Mouse (Mus musculus) layer of hippocampus, postnatal 10 days (tissue): Measurements from ENCODE around the gene Slc25a3. TPM values are rescaled to one million over a fixed set of nuclear protein-coding genes. Genes with fewer than 3 reads are reported as not detected.

Source experiments
- DNase-seq, 2 experiments: peaks; one replicate each; pipeline ENCODE4 v3.0.0; 2021; ENCODE audit warnings: low spot score in 2 of 2
- total RNA-seq, 2 experiments: library from RNA; stranded (reverse); gene quantifications; 2 replicates each; pipeline ENCODE4 v1.2.3; 2021

Slc25a3 gene
- total RNA-seq, 2 experiments from 2014 or later, result 544 to 545 TPM

DNA sequence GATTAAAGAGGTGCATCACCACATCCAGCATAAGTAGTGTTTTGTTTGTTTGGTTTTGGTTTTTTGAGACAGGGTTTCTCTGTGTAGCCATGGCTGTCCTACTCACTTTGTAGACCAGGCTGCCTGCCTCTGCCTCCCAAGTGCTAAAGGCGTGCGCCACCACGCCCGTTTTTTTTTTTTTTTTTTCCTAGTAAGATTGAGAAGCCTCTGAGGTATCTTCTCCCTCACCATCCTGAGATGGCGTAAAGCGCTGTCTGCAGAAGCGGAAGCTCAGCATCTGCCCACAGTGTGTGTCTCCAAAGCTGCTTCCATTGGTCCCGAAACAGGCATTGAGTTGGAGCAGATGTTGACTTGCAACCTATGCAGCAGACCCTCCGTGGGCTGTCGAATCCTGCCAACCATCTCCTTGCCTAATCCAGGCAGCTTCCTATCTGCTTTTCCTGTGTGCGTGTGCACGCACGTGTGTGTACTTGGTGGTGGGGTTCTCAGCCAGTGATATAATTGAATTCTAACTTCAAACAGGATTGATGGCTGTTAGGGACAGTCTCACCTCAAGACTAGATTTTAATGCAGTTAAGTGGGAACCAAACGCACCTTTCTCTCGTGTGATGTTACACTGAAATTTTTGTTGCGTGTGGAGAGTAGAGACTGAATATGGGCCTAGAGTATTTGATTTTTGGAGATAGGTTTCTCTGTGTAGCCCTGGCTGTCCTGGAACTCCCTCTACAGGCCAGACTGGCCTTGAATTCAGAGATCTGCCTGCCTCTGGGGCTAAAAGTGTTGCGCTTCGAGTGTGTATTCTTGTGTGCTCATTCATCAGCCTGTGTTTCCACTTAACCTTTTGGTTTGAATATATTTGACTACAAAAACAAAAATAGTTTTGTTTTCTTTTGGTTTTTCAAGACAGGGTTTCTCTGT, 19.7 kb upstream of the Slc25a3 start:
- DNase-seq, result no peak

DNA sequence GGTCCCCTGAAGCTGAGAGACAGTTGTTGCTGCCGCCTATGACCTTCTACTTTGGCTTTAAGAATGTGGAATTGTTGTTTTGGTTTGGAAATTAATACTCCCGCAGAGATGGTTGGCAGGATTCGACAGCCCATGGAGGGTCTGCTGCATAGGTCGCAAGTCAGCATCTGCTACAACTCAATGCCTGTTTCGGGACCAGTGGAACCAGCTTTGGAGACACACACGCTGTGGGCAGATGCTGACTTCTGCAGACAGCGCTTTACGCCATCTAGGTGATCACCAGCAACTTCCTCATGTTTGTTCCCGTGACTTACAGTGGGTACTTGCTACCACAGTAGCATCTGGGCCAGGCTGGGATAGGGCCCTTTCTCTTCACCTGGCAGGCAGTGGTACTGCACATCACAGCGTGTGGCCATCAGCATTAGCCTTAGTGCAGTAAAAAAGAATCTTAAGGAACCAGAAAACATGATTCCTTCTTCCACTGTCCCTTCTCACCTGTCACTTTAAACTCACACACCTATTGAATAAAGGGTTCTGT, 18.9 kb upstream of the Slc25a3 start:
- DNase-seq, result no peak

DNA sequence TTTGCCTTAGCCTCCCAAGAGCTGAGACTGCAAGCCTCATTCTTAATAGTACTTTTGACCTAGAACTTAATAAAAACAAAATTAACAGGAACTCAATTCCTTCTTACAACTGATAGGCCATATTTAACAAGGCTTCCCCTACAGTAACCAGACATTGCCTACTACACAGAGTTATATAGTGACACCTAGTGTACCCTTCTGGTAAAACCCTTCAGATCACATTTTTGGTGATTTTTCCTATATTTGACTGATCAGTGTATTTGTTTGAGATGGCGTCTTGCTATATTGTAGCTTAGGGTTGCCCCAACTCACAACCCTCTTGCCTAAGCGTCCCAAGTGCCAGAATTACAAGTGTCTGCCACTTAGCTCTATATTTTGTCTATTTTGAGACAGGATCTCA, 17.7 kb upstream of the Slc25a3 start:
- DNase-seq, result no peak

DNA sequence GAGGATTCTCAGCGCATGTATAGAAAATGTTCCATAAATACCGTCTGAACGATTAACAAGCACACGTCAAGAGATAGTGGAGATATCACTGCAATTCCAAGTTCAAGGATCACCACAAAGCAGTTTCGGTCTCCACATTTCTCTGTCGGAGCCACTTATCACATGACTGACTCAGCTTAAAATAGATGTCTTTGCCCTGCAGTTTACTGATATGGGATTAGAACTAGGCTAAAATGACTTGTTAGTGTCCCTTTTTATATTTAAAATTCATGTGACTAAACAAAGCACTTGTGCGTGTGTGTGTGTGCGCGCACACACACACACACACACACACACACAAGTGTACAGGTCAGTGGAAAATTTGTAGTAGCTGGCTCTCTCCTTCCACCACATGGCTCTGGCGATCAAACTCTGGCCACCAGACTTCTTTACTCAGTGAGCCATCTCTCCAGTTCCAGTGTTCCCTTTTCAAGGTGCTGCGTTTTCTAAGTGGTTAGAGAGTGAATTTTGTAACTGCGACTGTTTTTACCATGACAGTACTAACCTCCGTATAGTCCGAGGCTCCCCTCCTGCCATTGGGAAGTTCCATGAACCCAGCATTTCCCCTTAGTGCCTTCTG, 15.4 kb upstream of the Slc25a3 start:
- DNase-seq, result no peak

- no peak for DNase-seq
Measured at GRCm38 (mm10) chr10:91138317-91138716, 14.5 kb upstream of the Slc25a3 start.

DNA sequence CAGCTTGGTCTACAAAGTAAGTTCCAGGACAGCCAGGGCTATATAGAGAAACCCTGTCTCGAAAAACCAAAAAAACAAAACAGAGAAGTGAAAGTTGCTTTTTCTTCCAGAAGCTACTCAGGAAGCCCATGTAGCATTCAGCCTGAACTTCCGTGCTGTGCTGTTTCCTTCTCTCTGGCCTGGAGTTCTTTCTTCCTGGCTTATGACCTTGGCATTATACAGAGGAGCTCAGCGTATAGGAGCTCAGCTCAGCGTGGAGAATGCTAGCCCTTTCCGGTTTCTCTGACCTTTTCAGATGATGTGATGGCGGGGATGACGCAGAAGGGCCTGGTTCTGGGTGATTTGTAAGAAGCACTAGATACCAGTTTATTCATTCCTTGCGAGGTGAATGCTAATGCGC, 13.5 kb upstream of the Slc25a3 start:
- DNase-seq, result no peak

GRCm38 (mm10) chr10:91135302-91135972, 11.6 kb upstream of the Slc25a3 start:
- no peak for DNase-seq

DNA sequence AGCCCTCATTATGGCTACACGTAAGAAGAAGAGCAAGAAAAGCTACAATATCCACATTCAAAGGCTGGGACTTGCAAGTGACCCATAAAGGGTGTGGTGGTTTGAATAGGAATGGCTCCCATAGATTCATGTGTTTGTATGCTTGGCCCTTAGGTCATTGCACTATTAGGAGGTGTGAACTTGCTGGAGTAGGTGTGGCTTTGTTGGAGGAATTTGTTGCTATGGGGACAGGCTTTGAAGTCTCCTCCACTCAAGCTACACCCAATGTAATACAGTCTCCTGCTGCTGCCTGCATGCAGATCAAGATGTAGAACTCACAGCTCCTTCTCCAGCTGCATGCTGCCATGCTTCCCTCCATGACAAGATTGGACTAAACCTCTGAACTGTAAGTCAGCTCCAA, 7.7 kb upstream of the Slc25a3 start:
- no peak for DNase-seq

- DNase-seq, result no peak
Measured at GRCm38 (mm10) chr10:91130792-91131191, 6.9 kb upstream of the Slc25a3 start.

- DNase-seq, result no peak
Measured at GRCm38 (mm10) chr10:91128551-91129160, 4.8 kb upstream of the Slc25a3 start.

- no peak for DNase-seq
Measured at GRCm38 (mm10) chr10:91127395-91127794, 3.5 kb upstream of the Slc25a3 start.

DNA sequence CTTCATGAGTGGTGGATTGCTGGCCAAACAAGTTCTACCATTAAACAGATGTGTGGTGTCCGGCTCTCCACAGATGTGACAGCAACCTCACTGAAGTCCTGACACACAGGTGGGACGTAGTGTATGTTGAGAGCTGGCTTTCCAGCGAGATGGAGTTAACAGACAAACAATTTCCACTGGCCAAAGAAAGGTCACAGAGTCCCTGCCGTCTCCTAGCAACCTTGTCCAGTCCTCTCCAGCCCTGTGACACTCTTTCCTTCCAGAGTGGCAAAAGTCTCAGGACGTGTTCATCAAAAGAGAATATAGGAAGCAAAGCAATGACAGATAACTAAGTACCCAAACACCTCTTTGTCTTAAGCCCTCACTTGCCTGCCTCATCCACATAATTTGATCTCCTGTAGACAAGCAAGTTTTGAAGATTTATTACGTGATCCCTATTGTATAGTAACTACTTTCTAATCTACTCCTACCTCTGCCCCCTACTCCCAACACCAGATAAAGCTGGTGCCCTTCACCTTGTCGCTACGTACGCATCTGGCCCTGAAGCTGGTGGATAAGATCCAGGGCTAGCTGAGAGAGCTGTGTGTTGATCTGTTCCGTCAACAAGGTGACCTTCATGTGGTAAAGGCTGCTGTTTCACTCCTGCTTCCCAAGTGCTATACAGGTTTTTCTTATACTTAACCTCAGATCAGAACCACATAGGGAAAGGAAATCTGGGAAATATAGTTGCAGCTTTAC, 2.9 kb upstream of the Slc25a3 start:
- DNase-seq, result no peak

DNA sequence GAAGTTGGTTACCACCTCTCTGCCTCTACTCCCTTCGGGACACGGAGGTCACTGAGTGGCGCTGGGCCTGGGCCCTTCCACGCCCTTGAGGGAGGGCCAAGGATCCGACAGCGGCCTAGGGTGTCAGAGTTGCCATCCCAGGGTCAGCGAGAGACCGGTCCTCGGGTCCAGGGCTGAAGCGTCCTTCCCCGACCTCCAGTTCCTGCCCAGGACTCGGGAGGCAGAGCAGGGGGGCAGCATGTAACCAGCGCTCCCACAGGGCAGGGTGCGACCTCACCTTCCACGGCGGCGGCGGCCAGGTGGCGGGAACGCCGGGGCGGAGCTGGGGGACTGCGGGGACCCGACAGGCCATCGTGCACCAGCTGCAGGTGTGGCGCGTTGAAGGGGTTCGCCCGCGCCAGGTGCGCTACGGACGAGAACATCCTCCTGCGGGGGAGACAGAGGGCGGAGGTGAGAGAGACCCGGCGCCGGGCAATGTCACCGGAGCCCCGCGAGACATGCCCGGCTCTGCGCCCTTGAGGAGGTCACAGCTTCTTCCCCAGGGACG, 505 bp downstream of the Slc25a3 start:
- no peak for DNase-seq

GRCm38 (mm10) chr10:91122646-91123045, 1.2 kb downstream of the Slc25a3 start:
- DNase-seq, result no peak

DNA sequence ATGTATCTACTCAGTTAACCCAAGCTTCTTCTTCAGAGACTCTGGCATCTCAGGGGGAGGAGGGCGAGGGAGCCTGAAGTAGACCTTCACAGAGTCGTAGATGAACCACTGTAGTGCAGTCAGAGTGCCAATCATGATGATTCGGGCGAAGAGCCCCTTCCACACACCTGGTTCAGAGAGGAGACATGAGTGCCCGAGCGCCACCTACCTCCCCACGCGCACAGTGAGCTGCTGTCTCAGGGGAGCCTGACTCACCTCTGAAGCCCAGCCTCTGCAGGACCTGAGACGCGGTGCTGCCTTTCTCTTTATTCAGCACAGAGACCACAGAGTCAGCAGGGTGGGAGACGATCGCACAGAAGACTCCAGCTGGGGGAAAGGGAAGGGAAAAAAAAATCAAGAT, 6.9 kb downstream of the Slc25a3 start:
- DNase-seq, result no peak

DNA sequence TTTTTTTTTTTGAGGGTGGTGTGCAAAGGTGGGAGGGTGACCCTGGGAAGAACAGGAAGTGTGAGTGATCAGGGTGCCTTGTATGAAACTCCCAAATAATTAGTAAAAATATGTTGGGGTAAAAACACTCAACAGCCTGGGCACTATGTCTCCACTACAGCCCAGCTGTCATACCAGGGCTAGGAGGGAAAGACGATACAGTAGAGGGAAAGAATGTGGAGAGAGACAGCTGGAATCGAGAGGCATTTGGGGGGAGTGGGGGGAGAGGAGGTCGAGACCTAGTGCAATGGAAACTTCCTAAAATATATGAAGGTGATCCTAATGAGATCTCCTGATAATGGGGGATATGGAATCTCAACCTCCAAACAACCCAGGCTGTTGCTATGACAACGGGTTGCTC, 14.0 kb downstream of the Slc25a3 start:
- no peak for DNase-seq

GRCm38 (mm10) chr10:91105981-91106380, 17.9 kb downstream of the Slc25a3 start:
- no peak for DNase-seq

DNA sequence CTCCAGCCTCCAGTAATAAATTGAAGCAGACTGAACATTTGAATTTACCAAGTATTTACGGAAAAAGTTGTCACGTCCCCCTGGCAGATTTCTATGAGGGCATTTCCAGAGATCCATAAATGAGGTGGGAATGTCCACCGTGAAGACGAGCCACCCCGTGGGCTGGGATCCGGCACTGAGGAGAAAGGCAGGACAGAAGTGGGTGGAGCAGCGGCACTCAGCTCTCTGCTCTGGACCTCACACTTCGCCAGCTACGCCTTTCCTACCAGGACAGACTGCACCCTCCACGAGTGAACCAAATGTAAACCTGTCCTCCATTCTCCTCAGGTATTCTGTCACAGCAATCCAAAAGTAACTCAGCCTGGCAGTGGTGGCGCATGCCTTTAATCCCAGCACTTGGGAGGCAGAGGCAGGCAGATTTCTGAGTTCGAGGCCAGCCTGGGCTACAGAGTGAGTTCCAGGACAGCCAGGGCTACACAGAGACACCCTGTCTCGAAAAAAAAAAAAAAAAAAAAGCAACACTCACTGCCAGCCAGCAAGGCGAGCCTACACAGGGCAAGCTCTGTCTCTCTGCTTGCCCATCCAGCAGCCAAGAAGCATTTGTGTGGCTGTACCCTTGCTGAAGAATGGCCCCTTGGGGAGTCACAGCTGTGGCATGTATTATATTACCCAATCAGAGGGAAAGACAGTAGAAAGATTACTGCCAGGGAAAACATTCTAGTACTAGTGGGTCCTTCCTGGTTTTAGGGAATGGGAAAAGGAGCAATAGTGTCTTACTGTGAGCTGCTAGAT, 20.9 kb downstream of the Slc25a3 start:
- no peak for DNase-seq

- DNase-seq, result no peak
Measured at GRCm38 (mm10) chr10:91101936-91102335, 21.9 kb downstream of the Slc25a3 start.

DNA sequence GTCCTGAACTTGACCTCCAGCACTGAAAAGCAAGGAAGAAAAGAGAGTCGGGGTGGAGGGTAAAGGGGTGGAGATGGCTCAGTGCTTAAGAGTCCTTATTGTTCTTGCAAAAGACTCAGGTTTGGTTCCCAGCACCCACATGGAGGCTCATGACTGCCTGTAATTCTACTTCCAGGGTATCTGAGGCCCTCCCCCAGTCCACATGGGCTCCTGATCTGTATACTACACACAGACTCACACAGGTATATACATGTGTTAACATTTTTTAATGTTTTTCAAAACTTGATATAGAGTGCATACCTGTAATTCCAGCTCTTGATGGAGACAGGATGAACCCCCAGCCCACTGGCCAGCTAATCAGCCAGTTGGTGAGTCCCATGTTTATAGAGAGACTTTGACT, 23.8 kb downstream of the Slc25a3 start:
- DNase-seq, result no peak
